Mouse (Mus musculus) stomach, embryonic 15.5 days (tissue): ENCODE measurements around the gene Pole2. TPM values are rescaled to one million over a fixed set of nuclear protein-coding genes. Genes with fewer than 3 reads are reported as not detected.
A peak's percentile ranks its signal among the peaks of the same experiment; 100 is the strongest.
"Not testable (repeated sequence)": the region's sequence is repeated elsewhere in the genome, so short reads cannot be mapped to it uniquely, and the experiment has no call there.

Experiments
- ATAC-seq: fragments of 200-750 bp; cut with Nextera tagmentation; 2 replicates; pipeline ENCODE4 v1.8.0; 2017; ENCODE audit warnings: low read depth, moderate number of reproducible peaks, moderate TSS enrichment; ENCODE audit not compliant: insufficient read depth, low FRiP score
- H3K27ac ChIP-seq: fragments of 300-500 bp; sonication (generic); 2 replicates; pipeline ENCODE4 v1.5.1; 2015; ENCODE audit warnings: mild to moderate bottlenecking, inconsistent platforms
- H3K27me3 ChIP-seq: fragments of 300-500 bp; sonication (generic); replicated peaks from 2 replicates; pipeline ENCODE4 v1.6.1; 2015; ENCODE audit warnings: inconsistent platforms
- H3K36me3 ChIP-seq: fragments of 300-500 bp; sonication (generic); 2 replicates; pipeline ENCODE4 v1.6.1; 2015; ENCODE audit warnings: inconsistent platforms
- H3K4me1 ChIP-seq: fragments of 300-500 bp; sonication (generic); 2 replicates; pipeline ENCODE4 v1.6.1; 2015; ENCODE audit warnings: inconsistent platforms
- H3K4me2 ChIP-seq: fragments of 300-500 bp; sonication (generic); 2 replicates; pipeline ENCODE4 v1.6.1; 2015; ENCODE audit warnings: mild to moderate bottlenecking, inconsistent platforms
- H3K4me3 ChIP-seq: fragments of 300-500 bp; sonication (generic); replicated peaks from 2 replicates; pipeline ENCODE4 v1.5.1; 2015; ENCODE audit warnings: inconsistent platforms
- H3K9ac ChIP-seq: fragments of 300-500 bp; sonication (generic); 2 replicates; pipeline ENCODE4 v1.6.1; 2015; ENCODE audit warnings: inconsistent platforms
- H3K9me3 ChIP-seq: fragments of 300-500 bp; sonication (generic); 2 replicates; pipeline ENCODE4 v1.6.1; 2016; ENCODE audit warnings: inconsistent platforms
- WGBS: fragments of 180-500 bp; shearing (Covaris S2); methylation state at CpG from one replicate; pipeline ENCODE4 v1.1.7; 2015; 5-methylcytosine and 5-hydroxymethylcytosine counted together
- polyA plus RNA-seq: library from polyadenylated mRNA; unstranded; fragments of >200 nt; fragmentation: Nextera tagmentation; extraction: Ambion mirVana; gene quantifications from 2 replicates; pipeline ENCODE4 v1.2.1, GENCODE M21; 2015

Pole2 gene
- polyA plus RNA-seq, 1 experiment from 2014 or later: 24.3 TPM

- ATAC-seq: peak; percentile 15; the same call in 1 of the 2 replicates
- H3K4me1 ChIP-seq: no peaks in the 10 kb centered on the region
- no peaks in the 10 kb centered on the region for H3K9me3 ChIP-seq
- H3K36me3 ChIP-seq: no peaks in the 10 kb centered on the region
- 0 out of 2 replicates have a peak overlapping the region, but pooled peaks have one; percentile 77 for H3K27ac ChIP-seq
- H3K9ac ChIP-seq: peak overlapping the region; percentile 55
- WGBS: 9% methylated on average over 18 of the region's 18 CpGs
- peak overlapping the region; percentile 86 for H3K4me2 ChIP-seq
- H3K27me3 ChIP-seq: no peaks in the 10 kb centered on the region
- H3K4me3 ChIP-seq: peak overlapping the region; percentile 94
These were observed 60.1 kb downstream of the Pole2 start for GRCm38 (mm10) chr12:69167656-69168460.

GRCm38 (mm10) chr12:69166861-69167581 lies 61.0 kb downstream of the Pole2 start:
- 71% methylated on average over 8 of the region's 8 CpGs for WGBS
- not testable (repeated sequence) for H3K36me3 ChIP-seq, ATAC-seq, H3K4me3 ChIP-seq, H3K4me2 ChIP-seq, H3K9me3 ChIP-seq, H3K9ac ChIP-seq, H3K27me3 ChIP-seq, H3K27ac ChIP-seq, H3K4me1 ChIP-seq

GRCm38 (mm10) chr12:69164904-69165303 lies 63.1 kb downstream of the Pole2 start:
- Histone ChIP-seq H3K4me2 (no peak overlapping the region), H3K4me3 (no peak overlapping the region), H3K27ac (no peak overlapping the region), H3K36me3 (no peaks in the 10 kb centered on the region), H3K9me3 (no peaks in the 10 kb centered on the region), H3K4me1 (no peaks in the 10 kb centered on the region), H3K27me3 (no peaks in the 10 kb centered on the region), H3K9ac (no peak overlapping the region)
- peak; percentile 67 for ATAC-seq
- WGBS: 42% methylated on average over 3 of the region's 3 CpGs

- not testable (repeated sequence) for H3K9ac ChIP-seq, ATAC-seq, H3K4me3 ChIP-seq, H3K9me3 ChIP-seq, H3K4me1 ChIP-seq, H3K4me2 ChIP-seq, H3K36me3 ChIP-seq, H3K27me3 ChIP-seq, H3K27ac ChIP-seq
- WGBS: 78% methylated on average over 4 of the region's 4 CpGs
These were observed 64.4 kb downstream of the Pole2 start for GRCm38 (mm10) chr12:69163586-69163985.

- ATAC-seq, H3K27ac ChIP-seq, H3K36me3 ChIP-seq, H3K9ac ChIP-seq, H3K4me2 ChIP-seq, H3K27me3 ChIP-seq, H3K9me3 ChIP-seq, H3K4me1 ChIP-seq, H3K4me3 ChIP-seq: not testable (repeated sequence)
- WGBS: 77% methylated on average over 2 of the region's 2 CpGs
These were observed 67.3 kb downstream of the Pole2 start for GRCm38 (mm10) chr12:69160677-69161076.

- peak overlapping the region; percentile 73; the same call in 1 of the 2 replicates for H3K4me3 ChIP-seq
- H3K27me3 ChIP-seq: no peaks in the 10 kb centered on the region
- H3K27ac ChIP-seq: no peak overlapping the region; the same call in 1 of the 2 replicates
- no peaks in the 10 kb centered on the region for H3K9me3 ChIP-seq
- H3K4me1 ChIP-seq: 0 out of 2 replicates have a peak, but pooled peaks cover 3% of the 10 kb centered on the region
- no peak overlapping the region for H3K9ac ChIP-seq
- 3% methylated on average over 9 of the region's 9 CpGs for WGBS
- ATAC-seq: no peak
- peaks cover 5% of the 10 kb centered on the region; the same call in 1 of the 2 replicates for H3K36me3 ChIP-seq
- peak overlapping the region; percentile 35; the same call in 1 of the 2 replicates for H3K4me2 ChIP-seq
These were observed 68.4 kb downstream of the Pole2 start for GRCm38 (mm10) chr12:69159578-69159940.

- ATAC-seq: peak; percentile 99
- peak within 1 kb of the TSS; percentile 86 for H3K9ac ChIP-seq
These were observed 69.0 kb downstream of the Pole2 start, which contains the start of gene Rps29 for GRCm38 (mm10) chr12:69158765-69159577. Rps29 (minus strand) TSS chr12:69159186.

GRCm38 (mm10) chr12:69158366-69158764 lies 69.6 kb downstream of the Pole2 start:
- H3K9me3 ChIP-seq: no peaks in the 10 kb centered on the region
- H3K4me3 ChIP-seq: peak overlapping the region; percentile 73
- H3K4me1 ChIP-seq: 0 out of 2 replicates have a peak, but pooled peaks cover 3% of the 10 kb centered on the region
- peak overlapping the region; percentile 86 for H3K9ac ChIP-seq
- H3K36me3 ChIP-seq: peaks cover 5% of the 10 kb centered on the region; the same call in 1 of the 2 replicates
- no peaks in the 10 kb centered on the region for H3K27me3 ChIP-seq
- H3K4me2 ChIP-seq: peak overlapping the region; percentile 57
- ATAC-seq: no peak
- peak overlapping the region; percentile 93 for H3K27ac ChIP-seq
- under 1% methylated on average over 19 of the region's 19 CpGs for WGBS

More at GRCm38 (mm10) chr12:69158765-69159577, 69.0 kb downstream of the Pole2 start, which contains the start of gene Rps29:
- not testable (repeated sequence) for H3K36me3 ChIP-seq, H3K27me3 ChIP-seq, H3K9me3 ChIP-seq, H3K4me1 ChIP-seq
- whole genome bisulfite sequencing: under 1% methylated on average over 59 of the region's 68 CpGs
- Histone ChIP-seq H3K27ac (peak within 1 kb of the TSS; percentile 93), H3K4me2 (peak within 1 kb of the TSS; percentile 57), H3K4me3 (peak within 1 kb of the TSS; percentile 73)

GRCm38 (mm10) chr12:69157107-69157506 lies 70.9 kb downstream of the Pole2 start:
- ATAC-seq: no peak
- H3K4me1 ChIP-seq: 0 out of 2 replicates have a peak, but pooled peaks cover 3% of the 10 kb centered on the region
- WGBS: 98% methylated on average over 2 of the region's 2 CpGs
- H3K27me3 ChIP-seq: no peaks in the 10 kb centered on the region
- H3K4me2 ChIP-seq: peak overlapping the region; percentile 57; the same call in 1 of the 2 replicates
- H3K27ac ChIP-seq: no peak overlapping the region
- H3K9me3 ChIP-seq: no peaks in the 10 kb centered on the region
- peaks cover 5% of the 10 kb centered on the region; the same call in 1 of the 2 replicates for H3K36me3 ChIP-seq
- no peak overlapping the region for H3K9ac ChIP-seq
- H3K4me3 ChIP-seq: no peak overlapping the region

GRCm38 (mm10) chr12:69156436-69156835 lies 71.6 kb downstream of the Pole2 start:
- Histone ChIP-seq H3K27ac (no peak overlapping the region), H3K36me3 (peaks cover 5% of the 10 kb centered on the region; the same call in 1 of the 2 replicates), H3K9ac (no peak overlapping the region), H3K4me1 (0 out of 2 replicates have a peak, but pooled peaks cover 3% of the 10 kb centered on the region), H3K4me2 (no peak overlapping the region), H3K4me3 (no peak overlapping the region), H3K27me3 (no peaks in the 10 kb centered on the region), H3K9me3 (no peaks in the 10 kb centered on the region)
- WGBS: 74% methylated on average over 4 of the region's 4 CpGs
- ATAC-seq: no peak

GRCm38 (mm10) chr12:69155923-69156322 lies 72.1 kb downstream of the Pole2 start:
- Histone ChIP-seq H3K27ac (no peak overlapping the region), H3K4me3 (no peak overlapping the region), H3K4me2 (no peak overlapping the region), H3K27me3 (no peaks in the 10 kb centered on the region), H3K9ac (no peak overlapping the region), H3K4me1 (0 out of 2 replicates have a peak, but pooled peaks cover 3% of the 10 kb centered on the region), H3K9me3 (no peaks in the 10 kb centered on the region), H3K36me3 (peaks cover 5% of the 10 kb centered on the region; the same call in 1 of the 2 replicates)
- 72% methylated on average over 2 of the region's 2 CpGs for WGBS
- no peak for ATAC-seq
